Mouse (Mus musculus): ENCODE data around the gene Mbd5. TPM values are rescaled to one million over a fixed set of nuclear protein-coding genes. Genes with fewer than 3 reads are reported as not detected.
A peak's percentile ranks its signal among the peaks of the same experiment; 100 is the strongest.
"Not testable (repeated sequence)": the region's sequence is repeated elsewhere in the genome, so short reads cannot be mapped to it uniquely, and the experiment has no call there.

Mbd5 gene
- polyA plus RNA-seq, 1 experiment from 2014 or later: 36.6 TPM

DNA sequence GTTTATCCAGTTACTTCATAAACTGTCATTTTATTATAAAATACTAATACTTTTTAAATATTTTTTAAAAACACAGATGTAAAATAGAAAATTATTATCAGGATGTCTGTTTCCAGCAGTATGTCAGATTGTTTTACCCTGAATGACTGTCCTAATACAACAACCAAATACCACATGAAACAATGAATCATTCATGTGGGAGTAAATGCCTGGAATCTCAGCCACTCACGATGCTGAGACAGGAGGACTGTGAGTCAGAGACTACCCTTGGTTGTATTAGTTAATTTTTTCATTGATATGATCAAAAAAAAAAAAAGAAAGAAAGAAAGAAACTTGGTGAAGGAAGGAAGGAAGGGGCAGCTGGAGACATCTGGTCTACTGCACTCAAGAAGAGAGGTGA, 254.8 kb downstream of the Mbd5 start:
- H3K9me3 ChIP-seq (ENCODE audit: control insufficient read depth, low read length): no peaks in the 10 kb centered on the region
- no peaks in the 10 kb centered on the region for H3K36me3 ChIP-seq (ENCODE audit: control insufficient read depth, insufficient read depth, low read length)
- H3K4me3 ChIP-seq (ENCODE audit: low read length): no peak overlapping the region
- no peaks in the 10 kb centered on the region for H3K27me3 ChIP-seq (replicated peaks; ENCODE audit: control insufficient read depth, insufficient read depth, low read length)
- H3K27ac ChIP-seq (ENCODE audit: low read depth, low read length): no peak overlapping the region
- no peak overlapping the region for H3K4me2 ChIP-seq (ENCODE audit: low read length)
- 56% methylated on average over 1 of the region's 1 CpGs for WGBS
- no peak overlapping the region for H3K9ac ChIP-seq (ENCODE audit: low read depth, low read length)
- no peak for ATAC-seq
- no peaks in the 10 kb centered on the region for H3K4me1 ChIP-seq (ENCODE audit: control insufficient read depth, insufficient read depth, low read depth, low read length)

DNA sequence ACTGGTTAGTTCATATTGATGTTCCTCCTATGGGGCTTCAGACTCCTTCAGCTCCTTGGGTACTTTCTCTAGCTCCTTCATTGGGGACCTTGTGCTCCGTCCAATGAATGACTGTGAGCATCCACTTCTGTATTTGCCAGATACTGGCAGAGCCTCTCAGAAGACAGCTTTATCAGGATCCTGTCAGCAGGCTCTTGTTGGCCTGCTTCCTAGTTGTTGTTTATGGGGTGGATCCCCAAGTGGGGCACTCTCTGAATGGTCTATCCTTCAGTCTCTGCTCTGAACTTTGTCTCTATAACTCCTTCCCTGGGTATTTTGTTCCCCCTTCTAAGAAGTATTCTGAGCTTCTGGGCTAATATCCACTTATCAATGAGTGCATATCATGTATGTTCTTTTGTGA, 256.4 kb downstream of the Mbd5 start:
- H3K9ac ChIP-seq (ENCODE audit: low read depth, low read length); H3K27ac ChIP-seq (ENCODE audit: low read depth, low read length); ATAC-seq; H3K4me1 ChIP-seq (ENCODE audit: control insufficient read depth, insufficient read depth, low read depth, low read length); H3K36me3 ChIP-seq (ENCODE audit: control insufficient read depth, insufficient read depth, low read length); H3K9me3 ChIP-seq (ENCODE audit: control insufficient read depth, low read length); H3K27me3 ChIP-seq (replicated peaks; ENCODE audit: control insufficient read depth, insufficient read depth, low read length); H3K4me3 ChIP-seq (ENCODE audit: low read length); H3K4me2 ChIP-seq (ENCODE audit: low read length): not testable (repeated sequence)
- WGBS: 84% methylated on average over 1 of the region's 1 CpGs

- no peaks in the 10 kb centered on the region for H3K9me3 ChIP-seq (ENCODE audit: control insufficient read depth, low read length)
- no peak overlapping the region for H3K4me2 ChIP-seq (ENCODE audit: low read length)
- H3K4me1 ChIP-seq (ENCODE audit: control insufficient read depth, insufficient read depth, low read depth, low read length): no peaks in the 10 kb centered on the region
- no peak overlapping the region for H3K9ac ChIP-seq (ENCODE audit: low read depth, low read length)
- no peak overlapping the region for H3K4me3 ChIP-seq (ENCODE audit: low read length)
- H3K36me3 ChIP-seq (ENCODE audit: control insufficient read depth, insufficient read depth, low read length): no peaks in the 10 kb centered on the region
- H3K27me3 ChIP-seq (replicated peaks; ENCODE audit: control insufficient read depth, insufficient read depth, low read length): no peaks in the 10 kb centered on the region
- WGBS: 85% methylated on average over 3 of the region's 3 CpGs
- no peak for ATAC-seq
- no peak overlapping the region for H3K27ac ChIP-seq (ENCODE audit: low read depth, low read length)
Observed at GRCm38 (mm10) chr2:49209349-49209748, 260.0 kb downstream of the Mbd5 start.

DNA sequence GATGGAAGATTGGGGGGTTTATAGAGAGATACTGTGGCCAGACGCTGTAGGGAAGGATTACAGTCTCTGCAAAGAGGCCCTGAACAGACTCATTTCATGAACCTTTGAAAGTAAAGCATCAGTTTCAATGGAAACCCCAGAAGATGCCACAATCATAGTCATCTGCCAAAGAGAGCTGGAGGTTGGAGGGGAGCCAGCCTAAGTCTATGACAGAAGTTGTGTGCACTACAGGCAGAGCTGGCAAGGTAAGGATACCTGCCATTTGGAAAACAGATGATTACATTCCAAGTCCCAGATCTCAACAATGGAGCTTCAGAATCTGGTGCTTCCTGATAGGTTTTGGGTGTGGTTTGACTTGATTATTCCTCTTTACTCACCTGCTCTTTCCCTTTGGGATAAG, 261.1 kb downstream of the Mbd5 start:
- no peak overlapping the region for H3K4me2 ChIP-seq (ENCODE audit: low read length)
- no peak overlapping the region for H3K4me3 ChIP-seq (ENCODE audit: low read length)
- no peaks in the 10 kb centered on the region for H3K9me3 ChIP-seq (ENCODE audit: control insufficient read depth, low read length)
- no peak overlapping the region for H3K9ac ChIP-seq (ENCODE audit: low read depth, low read length)
- no peaks in the 10 kb centered on the region for H3K4me1 ChIP-seq (ENCODE audit: control insufficient read depth, insufficient read depth, low read depth, low read length)
- ATAC-seq: no peak
- H3K27me3 ChIP-seq (replicated peaks; ENCODE audit: control insufficient read depth, insufficient read depth, low read length): no peaks in the 10 kb centered on the region
- 94% methylated on average over 1 of the region's 1 CpGs for WGBS
- H3K36me3 ChIP-seq (ENCODE audit: control insufficient read depth, insufficient read depth, low read length): no peaks in the 10 kb centered on the region
- H3K27ac ChIP-seq (ENCODE audit: low read depth, low read length): no peak overlapping the region

GRCm38 (mm10) chr2:49229725-49230124, 280.4 kb downstream of the Mbd5 start:
- no peak overlapping the region for H3K27ac ChIP-seq (ENCODE audit: low read depth, low read length)
- H3K27me3 ChIP-seq (replicated peaks; ENCODE audit: control insufficient read depth, insufficient read depth, low read length): no peaks in the 10 kb centered on the region
- no peaks in the 10 kb centered on the region for H3K36me3 ChIP-seq (ENCODE audit: control insufficient read depth, insufficient read depth, low read length)
- no peak overlapping the region for H3K4me2 ChIP-seq (ENCODE audit: low read length)
- ATAC-seq: no peak
- no peaks in the 10 kb centered on the region for H3K4me1 ChIP-seq (ENCODE audit: control insufficient read depth, insufficient read depth, low read depth, low read length)
- no peak overlapping the region for H3K9ac ChIP-seq (ENCODE audit: low read depth, low read length)
- no peaks in the 10 kb centered on the region for H3K9me3 ChIP-seq (ENCODE audit: control insufficient read depth, low read length)
- no peak overlapping the region for H3K4me3 ChIP-seq (ENCODE audit: low read length)

DNA sequence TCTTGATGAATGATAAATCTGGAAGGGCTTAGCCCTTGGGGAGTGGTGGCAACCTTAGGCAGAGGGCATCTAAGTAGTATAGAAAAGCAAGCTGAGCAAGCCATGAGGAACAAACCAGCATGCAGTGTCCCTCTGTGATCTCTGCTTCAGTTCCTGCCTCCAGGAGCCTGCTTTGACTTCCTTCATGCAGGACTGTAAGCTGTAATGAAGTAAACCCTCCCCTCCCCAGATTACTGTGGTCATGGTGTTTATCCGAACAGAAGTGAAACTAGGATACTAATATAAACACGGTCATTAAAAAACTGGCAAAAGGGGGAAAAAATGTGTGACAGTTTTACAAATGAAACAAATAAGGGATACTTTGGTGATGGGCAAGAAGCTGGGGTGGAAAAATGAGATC, 284.8 kb downstream of the Mbd5 start:
- no peak for ATAC-seq
- 84% methylated on average over 2 of the region's 2 CpGs for WGBS
- H3K9ac ChIP-seq (ENCODE audit: low read depth, low read length): no peak overlapping the region

DNA sequence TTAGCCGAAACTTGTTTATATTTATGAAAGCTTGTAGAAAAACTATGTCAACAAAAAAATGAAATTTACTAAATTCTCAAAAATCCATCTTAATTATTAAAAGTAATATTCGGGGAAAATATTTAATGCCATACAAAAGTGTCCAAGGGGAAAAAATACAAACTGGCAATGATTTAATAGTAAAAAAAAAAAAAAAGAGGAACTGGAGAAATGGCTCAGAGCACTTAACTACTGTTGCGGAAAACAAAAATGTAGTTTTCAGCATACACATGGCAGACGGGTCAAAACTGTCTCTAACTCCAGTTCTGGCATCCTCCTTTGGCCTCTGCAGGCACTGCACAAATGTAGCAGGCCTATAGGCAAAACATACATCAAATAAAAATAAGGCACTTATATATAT, 292.4 kb downstream of the Mbd5 start:
- Histone ChIP-seq H3K9me3 (ENCODE audit: control insufficient read depth, low read length) (no peaks in the 10 kb centered on the region), H3K4me1 (ENCODE audit: control insufficient read depth, insufficient read depth, low read depth, low read length) (no peaks in the 10 kb centered on the region), H3K4me2 (ENCODE audit: low read length) (no peak overlapping the region), H3K27ac (ENCODE audit: low read depth, low read length) (no peak overlapping the region), H3K4me3 (ENCODE audit: low read length) (no peak overlapping the region), H3K27me3 (replicated peaks; ENCODE audit: control insufficient read depth, insufficient read depth, low read length) (no peaks in the 10 kb centered on the region), H3K36me3 (ENCODE audit: control insufficient read depth, insufficient read depth, low read length) (no peaks in the 10 kb centered on the region), H3K9ac (ENCODE audit: low read depth, low read length) (no peak overlapping the region)
- 91% methylated on average over 4 of the region's 4 CpGs for WGBS
- ATAC-seq: no peak

More for the DNA sequence above, 284.8 kb downstream of the Mbd5 start:
- Histone ChIP-seq H3K4me3 (ENCODE audit: low read length) (no peak overlapping the region), H3K4me1 (ENCODE audit: control insufficient read depth, insufficient read depth, low read depth, low read length) (no peaks in the 10 kb centered on the region), H3K36me3 (ENCODE audit: control insufficient read depth, insufficient read depth, low read length) (no peaks in the 10 kb centered on the region), H3K27ac (ENCODE audit: low read depth, low read length) (no peak overlapping the region), H3K27me3 (replicated peaks; ENCODE audit: control insufficient read depth, insufficient read depth, low read length) (no peaks in the 10 kb centered on the region), H3K9me3 (ENCODE audit: control insufficient read depth, low read length) (no peaks in the 10 kb centered on the region), H3K4me2 (ENCODE audit: low read length) (no peak overlapping the region)

DNA sequence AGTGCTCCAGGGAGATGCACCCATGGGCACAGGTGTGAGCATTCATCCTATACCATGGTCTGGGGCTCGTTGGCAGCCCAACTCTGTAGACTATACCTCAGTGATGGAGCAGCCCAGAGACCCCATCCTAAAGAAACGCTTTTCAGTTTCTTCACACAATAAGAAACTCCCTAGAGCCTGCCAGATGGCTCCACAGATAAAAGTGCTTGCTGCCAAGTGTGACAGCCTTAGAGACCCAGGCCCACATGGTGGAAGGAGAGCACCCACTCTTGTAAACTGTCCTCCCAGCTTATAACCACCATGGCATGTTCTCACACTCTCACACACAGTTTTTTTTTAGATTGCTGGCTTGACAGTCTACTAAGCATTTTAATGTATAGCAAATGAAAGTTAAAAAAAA, 314.8 kb downstream of the Mbd5 start:
- Histone ChIP-seq H3K9ac (ENCODE audit: low read depth, low read length) (no peak overlapping the region), H3K4me3 (ENCODE audit: low read length) (no peak overlapping the region), H3K27ac (ENCODE audit: low read depth, low read length) (no peak overlapping the region), H3K9me3 (ENCODE audit: control insufficient read depth, low read length) (no peaks in the 10 kb centered on the region), H3K27me3 (replicated peaks; ENCODE audit: control insufficient read depth, insufficient read depth, low read length) (no peaks in the 10 kb centered on the region), H3K4me2 (ENCODE audit: low read length) (no peak overlapping the region), H3K4me1 (ENCODE audit: control insufficient read depth, insufficient read depth, low read depth, low read length) (no peaks in the 10 kb centered on the region), H3K36me3 (ENCODE audit: control insufficient read depth, insufficient read depth, low read length) (peaks cover 4% of the 10 kb centered on the region; the same call in 1 of the 2 replicates)
- no peak for ATAC-seq
- 58% methylated on average over 2 of the region's 2 CpGs for WGBS

DNA sequence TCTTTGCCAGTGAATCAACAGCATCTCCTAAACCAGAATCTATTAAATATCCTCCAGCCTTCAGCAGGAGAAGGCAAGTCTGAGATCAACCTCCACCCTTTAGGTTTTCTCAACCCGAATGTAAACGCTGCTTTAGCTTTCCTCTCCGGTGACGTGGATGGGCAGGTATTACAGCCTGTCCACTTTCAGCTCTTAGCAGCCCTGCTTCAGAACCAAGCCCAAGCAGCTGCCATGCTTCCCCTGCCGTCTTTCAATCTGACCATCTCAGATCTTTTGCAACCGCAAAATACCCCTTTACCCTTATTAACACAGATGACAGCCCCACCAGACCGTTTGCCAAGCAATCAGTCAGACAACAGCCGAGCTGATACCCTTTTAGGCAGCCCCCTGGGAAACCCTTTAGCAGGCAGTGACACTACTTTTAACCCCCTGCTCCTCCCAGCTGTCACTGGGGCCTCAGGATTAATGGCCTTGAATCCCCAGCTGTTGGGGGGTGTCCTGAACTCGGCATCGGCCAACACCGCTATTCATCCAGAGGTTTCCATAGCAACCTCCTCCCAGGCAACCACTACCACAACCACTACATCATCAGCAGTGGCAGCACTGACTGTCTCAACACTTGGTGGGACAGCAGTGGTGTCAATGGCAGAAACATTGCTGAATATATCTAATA, 323.1 kb downstream of the Mbd5 start:
- H3K4me2 ChIP-seq (ENCODE audit: low read length): peak overlapping the region; percentile 10; the same call in 1 of the 2 replicates
- H3K27me3 ChIP-seq (replicated peaks; ENCODE audit: control insufficient read depth, insufficient read depth, low read length): no peaks in the 10 kb centered on the region
- H3K36me3 ChIP-seq (ENCODE audit: control insufficient read depth, insufficient read depth, low read length): no peaks in the 10 kb centered on the region
- no peaks in the 10 kb centered on the region for H3K9me3 ChIP-seq (ENCODE audit: control insufficient read depth, low read length)
- WGBS: 14% methylated on average over 11 of the region's 11 CpGs
- no peak overlapping the region for H3K27ac ChIP-seq (ENCODE audit: low read depth, low read length)
- no peak overlapping the region for H3K4me3 ChIP-seq (ENCODE audit: low read length)
- no peak overlapping the region for H3K9ac ChIP-seq (ENCODE audit: low read depth, low read length)
- peaks cover 4% of the 10 kb centered on the region; the same call in 1 of the 2 replicates for H3K4me1 ChIP-seq (ENCODE audit: control insufficient read depth, insufficient read depth, low read depth, low read length)
- peak; percentile 94 for ATAC-seq

Data from hindbrain, embryonic 16.5 days (tissue).